Mouse (Mus musculus): ENCODE data around the gene Bag3. TPM values are rescaled to one million over a fixed set of nuclear protein-coding genes. Genes with fewer than 3 reads are reported as not detected.

Bag3 gene
- polyA plus RNA-seq, 1 experiment from 2014 or later, result 2.0 TPM

- Histone ChIP-seq H3K27me3 (replicated peaks) (no peaks in the 10 kb centered on the region), H3K9ac (no peak overlapping the region), H3K27ac (no peak overlapping the region), H3K9me3 (no peaks in the 10 kb centered on the region), H3K36me3 (replicated peaks) (no peaks in the 10 kb centered on the region), H3K4me3 (no peak overlapping the region), H3K4me2 (no peak overlapping the region), H3K4me1 (peaks cover 20% of the 10 kb centered on the region)
- no peak for ATAC-seq (replicated peaks)
- WGBS, result 93% methylated on average over 2 of the region's 2 CpGs
Observed at GRCm38 (mm10) chr7:128596274-128596673, 72.9 kb downstream of the Bag3 start.

Small RNAs within 50 kb of the gene (microRNA-seq; reads per million reads assigned to microRNA genes)
- gene Gm24365, result not detected

Other genes with a start within 250 kb of the Bag3 start
- 21.6 and 24.6 TPM in 2 replicates for gene BC017158, start 225.4 kb upstream of the Bag3 start, polyA plus RNA-seq (2015; fragmentation: Nextera tagmentation; extraction: Ambion mirVana)
- gene Rgs10, start 104.9 kb upstream of the Bag3 start, polyA plus RNA-seq (2015; fragmentation: Nextera tagmentation; extraction: Ambion mirVana), result 43.0 and 50.4 TPM in 2 replicates
- 25.3 and 32.2 TPM in 2 replicates for gene Tial1, start 61.9 kb upstream of the Bag3 start, polyA plus RNA-seq (2015; fragmentation: Nextera tagmentation; extraction: Ambion mirVana)
- 414 and 450 TPM in 2 replicates for gene Inpp5f, start 87.7 kb downstream of the Bag3 start, polyA plus RNA-seq (2015; fragmentation: Nextera tagmentation; extraction: Ambion mirVana)
- 48.7 and 49.3 TPM in 2 replicates for gene Mcmbp, start 216.9 kb downstream of the Bag3 start, polyA plus RNA-seq (2015; fragmentation: Nextera tagmentation; extraction: Ambion mirVana)
- 37.7 and 38.5 TPM in 2 replicates for gene Sec23ip, start 221.3 kb downstream of the Bag3 start, polyA plus RNA-seq (2015; fragmentation: Nextera tagmentation; extraction: Ambion mirVana)